Mouse (Mus musculus) thymus, postnatal 4 days (tissue): ENCODE data around the gene Lzic.
"Not testable (repeated sequence)": the region's sequence is repeated elsewhere in the genome, so short reads cannot be mapped to it uniquely, and the experiment has no call there.

Source experiments
- DNase-seq: peaks from one replicate; pipeline ENCODE4 v3.0.0; 2021

Gene Lzic

DNA sequence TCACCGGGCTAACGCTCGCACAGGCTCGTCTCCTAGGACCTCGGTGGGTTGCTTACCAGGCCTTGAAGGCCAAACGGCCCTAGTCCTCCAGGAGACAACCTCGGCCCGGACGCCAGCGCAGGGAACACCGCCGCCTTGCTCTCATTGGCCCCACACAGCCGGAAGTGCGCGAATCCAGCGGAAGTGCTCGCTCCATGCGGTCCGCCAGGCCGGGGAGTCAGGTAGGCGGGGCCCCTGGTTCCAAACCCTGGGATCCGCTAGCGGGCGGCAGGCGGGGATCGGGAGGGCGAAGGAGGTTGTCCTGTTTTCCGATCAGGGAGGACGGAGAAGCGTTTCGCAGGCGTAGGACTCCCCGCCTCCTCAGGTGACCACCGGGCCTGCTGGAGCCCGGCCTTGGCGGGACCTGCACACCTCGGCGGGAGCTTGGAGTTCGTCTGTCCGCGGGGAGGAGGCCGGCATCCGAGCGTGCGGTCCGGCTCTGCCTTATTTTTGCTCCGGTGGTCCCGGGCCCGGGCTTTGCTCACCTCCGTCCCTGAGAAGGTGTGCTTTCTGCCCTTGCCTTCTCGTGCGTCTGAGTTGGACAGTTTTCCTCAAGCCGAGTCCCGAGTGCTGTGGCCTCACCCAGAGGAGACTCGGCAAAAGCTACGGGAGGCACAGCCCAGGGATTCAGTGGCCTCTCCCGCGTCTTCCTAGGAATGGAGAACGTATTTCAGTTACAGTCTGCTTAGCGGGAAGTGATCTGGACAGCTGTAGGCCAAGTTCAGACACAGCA, at the start of gene Lzic, which contains the start of gene Nmnat1:
Gene Lzic, plus strand, starts transcription at position 177 of the 772 bp plus-strand sequence.
Gene Nmnat1, minus strand, starts transcription at position 150 of the 772 bp plus-strand sequence.
- peak; percentile 92 for DNase-seq

- DNase-seq, result no peak
These were observed 44.5 kb upstream of the Lzic start for GRCm38 (mm10) chr4:149440576-149440975.

DNA sequence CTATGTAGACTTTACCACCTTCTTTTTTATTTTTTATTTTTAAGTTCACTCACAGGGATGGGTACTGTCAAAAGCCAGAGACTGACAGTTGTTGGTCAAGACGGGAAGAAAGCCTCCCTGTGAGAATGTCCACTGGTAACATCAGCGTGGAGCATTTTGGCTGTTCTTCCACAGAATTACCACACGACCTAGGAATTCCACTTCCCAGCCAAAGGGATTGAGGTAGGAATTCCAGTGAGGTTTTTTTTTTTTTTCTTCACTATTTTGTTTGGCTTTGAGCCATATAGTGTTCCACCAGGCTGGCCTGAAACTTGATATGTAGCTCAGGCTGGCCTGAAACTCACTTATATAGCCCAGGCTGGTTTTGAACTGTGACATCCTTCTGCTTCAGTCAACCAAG, 42.6 kb upstream of the Lzic start:
- no peak for DNase-seq

DNA sequence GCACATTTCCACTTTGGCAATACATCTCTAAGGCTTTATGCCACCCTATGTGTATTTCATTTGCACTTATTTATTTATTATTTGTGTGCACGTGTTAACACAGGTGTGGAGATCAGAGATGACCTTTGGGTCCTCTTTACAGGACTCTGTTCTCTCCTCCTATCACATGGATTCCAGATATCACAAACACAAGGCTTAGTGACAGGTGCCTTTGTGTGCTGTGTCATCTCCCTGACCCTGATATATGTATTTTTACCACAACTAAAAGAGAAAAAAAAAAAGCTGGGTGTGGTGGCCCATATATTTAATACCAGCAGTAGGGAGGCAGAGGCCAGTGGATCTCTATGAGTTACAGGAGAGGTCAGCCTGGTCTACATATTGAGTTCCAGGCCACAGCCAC, 40.6 kb upstream of the Lzic start:
- no peak for DNase-seq

GRCm38 (mm10) chr4:149444964-149445701, 39.9 kb upstream of the Lzic start:
- DNase-seq, result peak; percentile 88

GRCm38 (mm10) chr4:149445868-149446267, 39.2 kb upstream of the Lzic start:
- peak; percentile 64 for DNase-seq

DNA sequence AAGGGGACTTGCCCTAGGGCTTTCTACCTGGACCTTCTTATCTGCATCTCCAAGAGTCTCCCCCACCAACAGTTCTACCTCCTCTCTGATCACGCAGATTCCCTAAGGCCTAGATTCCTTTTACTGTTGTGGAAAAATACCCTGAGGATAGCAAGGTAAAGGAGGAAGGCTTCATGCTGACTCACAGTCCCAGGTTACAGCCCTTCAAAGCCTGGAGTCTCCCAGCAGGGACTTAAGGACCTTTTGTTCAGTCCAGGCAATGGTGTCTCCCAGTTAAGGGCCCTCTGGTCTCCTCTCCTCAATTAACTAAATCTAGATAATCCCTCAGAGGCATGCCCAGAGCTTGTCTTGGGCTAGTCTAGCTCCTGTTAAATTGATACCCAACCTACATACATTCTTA, 38.7 kb upstream of the Lzic start:
- DNase-seq, result no peak

GRCm38 (mm10) chr4:149450636-149451035, 34.4 kb upstream of the Lzic start:
- DNase-seq, result no peak

- DNase-seq, result peak; percentile 92
These were observed 31.4 kb upstream of the Lzic start for GRCm38 (mm10) chr4:149453656-149454055.

DNA sequence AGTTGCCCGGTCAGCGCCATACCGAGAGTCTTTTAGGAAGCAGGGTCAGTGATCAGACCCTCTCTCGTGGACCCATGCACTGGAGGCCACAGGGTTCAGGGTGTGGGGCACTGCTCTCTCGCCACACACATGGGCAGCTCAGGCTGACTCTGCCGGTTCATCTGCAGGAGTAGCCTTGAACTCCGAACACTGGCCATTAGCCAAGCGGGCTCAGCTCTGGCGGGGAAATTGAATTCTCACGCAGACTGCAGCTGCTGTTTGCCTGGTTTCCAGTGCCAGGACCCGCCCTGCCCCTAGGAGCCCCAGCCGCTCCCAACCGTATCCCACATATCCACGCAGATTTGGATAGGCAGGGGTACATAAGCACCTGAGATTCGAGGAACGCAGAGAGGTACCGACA, 30.8 kb upstream of the Lzic start:
- no peak for DNase-seq

- no peak for DNase-seq
These were observed 30.1 kb upstream of the Lzic start, which contains the start of gene Rbp7 for GRCm38 (mm10) chr4:149454879-149455278. Rbp7 (minus strand) TSS chr4:149454978.

- DNase-seq, result not testable (repeated sequence)
These were observed 27.9 kb upstream of the Lzic start for GRCm38 (mm10) chr4:149457163-149457562.

DNA sequence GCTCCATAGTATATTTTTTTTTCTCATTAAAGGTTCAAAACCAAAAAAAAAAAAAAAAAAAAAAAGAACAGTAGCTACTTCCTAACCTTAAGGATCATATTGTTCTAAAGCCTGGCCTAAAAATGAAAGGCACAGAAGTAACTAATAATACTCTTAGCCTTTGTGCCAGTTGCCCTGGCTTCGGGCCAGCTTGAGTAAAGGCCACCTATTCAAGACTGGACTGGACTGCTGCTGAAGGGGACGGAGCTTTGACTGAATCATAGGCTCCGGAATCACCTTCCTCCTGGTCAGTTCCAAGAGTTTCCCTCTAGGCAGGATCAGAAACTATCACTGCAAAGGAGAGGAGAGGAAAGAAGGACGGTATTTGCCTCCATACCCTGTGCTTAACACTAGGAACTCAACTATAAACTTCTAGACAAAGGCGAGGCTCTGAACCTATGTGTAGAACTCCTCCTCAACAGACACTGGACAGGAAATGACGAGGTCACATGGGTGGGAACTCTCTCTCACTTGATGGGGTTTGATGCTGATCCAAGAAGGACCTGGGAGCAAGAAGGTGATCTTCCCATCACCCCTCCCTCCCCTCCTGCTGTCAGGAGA, 27.1 kb upstream of the Lzic start:
- no peak for DNase-seq

GRCm38 (mm10) chr4:149458526-149458925, 26.5 kb upstream of the Lzic start:
- no peak for DNase-seq

DNA sequence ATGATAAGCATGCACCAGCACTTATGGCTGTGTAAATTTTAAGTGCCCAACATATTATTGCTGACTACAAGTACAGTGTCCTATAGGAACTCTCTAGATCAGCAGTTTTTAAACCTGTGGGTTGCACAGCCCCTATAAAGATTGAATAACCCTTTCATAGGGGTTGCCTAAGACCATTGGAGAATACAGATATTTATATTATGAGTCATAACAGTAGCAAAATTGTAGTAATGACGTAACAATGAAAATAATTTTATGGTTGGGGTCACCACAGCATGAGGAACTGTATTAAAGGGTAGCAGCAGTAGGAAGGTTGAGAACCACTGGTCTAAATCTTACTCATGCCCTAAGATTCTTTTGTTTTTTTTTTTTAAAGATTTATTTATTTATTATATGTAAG, 25.6 kb upstream of the Lzic start:
- DNase-seq, result no peak

DNA sequence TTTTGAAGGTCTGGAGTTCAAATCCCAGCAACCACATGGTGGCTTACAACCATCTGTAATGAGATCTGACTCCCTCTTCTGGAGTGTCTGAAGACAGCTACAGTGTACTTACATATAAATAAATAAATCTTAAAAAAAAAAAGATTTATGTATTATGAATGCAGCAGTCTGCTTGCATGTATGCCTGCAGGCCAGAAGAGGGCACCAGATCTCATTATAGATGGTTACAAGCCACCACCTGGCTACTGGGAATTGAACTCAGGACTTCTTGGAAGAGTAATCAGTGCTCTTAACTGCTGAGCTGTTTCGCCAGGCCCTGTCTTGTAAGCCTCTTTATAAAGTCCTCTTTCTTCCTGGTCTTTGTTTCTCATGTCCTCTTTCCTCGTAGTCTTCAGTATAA, 24.6 kb upstream of the Lzic start:
- DNase-seq, result not testable (repeated sequence)

GRCm38 (mm10) chr4:149461579-149462304, 23.3 kb upstream of the Lzic start:
- DNase-seq, result no peak

- no peak for DNase-seq
These were observed 22.6 kb upstream of the Lzic start for GRCm38 (mm10) chr4:149462305-149462971.

DNA sequence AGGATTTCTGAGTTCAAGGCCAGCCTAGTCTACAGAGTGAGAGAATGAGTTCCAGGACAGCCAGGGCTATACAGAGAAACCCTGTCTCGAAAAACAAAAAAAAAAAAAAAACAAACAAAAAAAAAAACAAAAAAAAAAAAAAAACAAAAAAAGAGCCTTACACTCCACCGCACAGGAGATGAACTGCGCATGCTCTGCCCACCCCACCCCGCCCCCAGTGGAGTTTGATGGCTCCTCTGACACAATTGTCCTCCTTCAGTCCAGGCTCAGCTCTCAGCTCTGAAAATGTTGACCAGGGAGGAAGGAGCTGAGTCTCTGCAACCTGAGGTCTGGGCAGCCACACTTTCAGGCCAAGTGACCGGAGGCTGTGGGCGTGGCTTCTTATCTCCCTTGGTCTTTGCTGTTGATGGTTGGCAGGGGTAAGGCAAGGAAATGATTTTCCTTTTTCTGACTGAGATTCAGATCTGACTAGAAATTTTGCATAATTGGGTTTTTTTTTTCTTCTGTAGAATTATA, 21.5 kb upstream of the Lzic start:
- peak; percentile 39 for DNase-seq

GRCm38 (mm10) chr4:149469557-149469956, 15.5 kb upstream of the Lzic start:
- DNase-seq, result peak; percentile 75

DNA sequence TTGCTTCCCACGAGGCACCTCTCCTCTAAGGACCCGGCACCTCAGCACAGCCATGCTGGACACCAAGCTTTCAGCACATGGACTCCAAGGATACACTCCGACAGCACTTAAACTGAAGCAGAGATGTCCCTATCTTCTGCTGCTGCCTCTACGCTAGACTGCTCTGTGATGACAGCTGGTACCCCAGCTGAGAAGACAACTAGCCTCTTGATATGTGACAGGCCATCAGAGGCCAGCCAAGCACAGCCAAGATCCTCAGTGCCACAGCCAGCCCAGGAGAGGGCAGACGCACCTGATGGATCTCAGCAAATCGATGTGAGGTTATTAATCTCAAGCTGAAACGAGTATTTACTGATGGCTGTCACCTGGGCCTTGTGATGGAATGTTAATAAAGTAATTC, 9.9 kb upstream of the Lzic start:
- DNase-seq, result no peak

GRCm38 (mm10) chr4:149477078-149477477, 8.0 kb upstream of the Lzic start, which contains the start of gene Tmem274:
Tmem274 (plus strand) TSS chr4:149477378.
- no peak for DNase-seq
